13 mouse cellular contexts compared by ENCODE assay signal in genomic region chr8:121424600-121424999, GRCm38 (mm10).
DNase-seq lines count a peak whose midpoint lies in the region; ATAC-seq and TF ChIP-seq lines count a peak whose summit lies in the region.
"Had no signal": no experiment of that assay in that cellular context is flagged by ENCODE, and none has a peak within 500 bp of the region (broad histone marks: within the 10 kb centered on the region; RNA-seq: fewer than 3 reads in every experiment).

No protein-coding gene starts in this region.

- TF ChIP-seq CTCF in heart, adult 2 months (IDR thresholded peaks at IDR 0.05) = peak; percentile 64
- peak; percentile 64 for TF ChIP-seq CTCF in lung, embryonic 14.5 days (IDR thresholded peaks at IDR 0.05; ENCODE audit: low read depth)
- TF ChIP-seq CTCF in E14TG2a.4 (conservative IDR thresholded peaks at IDR 0.05; ENCODE audit: low read length) = peak; percentile 43
- TF ChIP-seq CTCF in olfactory bulb, adult 2 months (IDR thresholded peaks at IDR 0.05; ENCODE audit: insufficient read depth, low read depth, low read length) = peak; percentile 21; the same call in 1 of the 2 replicates

- no peak overlapping the region for H3K4me2 ChIP-seq in lung, embryonic 14.5 days
- H3K4me2 ChIP-seq: heart, embryonic 15.5 days; midbrain, embryonic 11.5 days; stomach, embryonic 15.5 days had no signal

- no peak for DNase-seq in heart, adult 2 months
- no peak for DNase-seq in heart, adult 8-10 months (ENCODE audit: low spot score)
- DNase-seq in lung, embryonic 14.5 days = peak; percentile 50
- DNase-seq in lung, postnatal 25 days (ENCODE audit: low spot score) = no peak
- DNase-seq in frontal cortex, postnatal 14 days (ENCODE audit: low spot score in 2 of 2) = no peak
- DNase-seq in embryo, embryonic 9.5 days (ENCODE audit: extremely low spot score) = no peak
- DNase-seq: kidney, adult 9 months had no signal

- H3K27me3 ChIP-seq in heart, adult 2 months (ENCODE audit: control insufficient read depth, insufficient read depth, low read length) = 0 out of 2 replicates have a peak, but pooled peaks cover 1% of the 10 kb centered on the region
- H3K27me3 ChIP-seq in lung, embryonic 14.5 days (ENCODE audit: insufficient read depth, low read length) = no peaks in the 10 kb centered on the region
- H3K27me3 ChIP-seq in E14TG2a.4 (ENCODE audit: insufficient read depth, low read length) = no peaks in the 10 kb centered on the region
- H3K27me3 ChIP-seq: heart, embryonic 15.5 days; stomach, embryonic 15.5 days had no signal

- no peaks in the 10 kb centered on the region for H3K9me3 ChIP-seq in lung, embryonic 14.5 days (ENCODE audit: low read depth, low read length)
- no peaks in the 10 kb centered on the region for H3K9me3 ChIP-seq in E14TG2a.4 (ENCODE audit: low read length)
- H3K9me3 ChIP-seq: heart, embryonic 15.5 days; stomach, embryonic 15.5 days had no signal

- no peak for ATAC-seq in lung, embryonic 14.5 days (ENCODE audit: insufficient read depth)

- H3K4me1 ChIP-seq in heart, adult 2 months (ENCODE audit: control insufficient read depth, insufficient read depth, low read length) = no peaks in the 10 kb centered on the region; the same call in 1 of the 2 replicates
- H3K4me1 ChIP-seq in lung, embryonic 14.5 days (ENCODE audit: insufficient read depth) = no peaks in the 10 kb centered on the region
- H3K4me1 ChIP-seq in E14TG2a.4 (replicated peaks; ENCODE audit: low read depth, low read length) = 0 out of 2 replicates have a peak, but pooled peaks cover 3% of the 10 kb centered on the region
- H3K4me1 ChIP-seq in olfactory bulb, adult 2 months (ENCODE audit: control insufficient read depth, insufficient read depth, low read length) = no peaks in the 10 kb centered on the region
- H3K4me1 ChIP-seq: stomach, embryonic 15.5 days had no signal

- no peak overlapping the region for H3K9ac ChIP-seq in heart, adult 2 months (ENCODE audit: low read depth, low read length)
- H3K9ac ChIP-seq in lung, embryonic 14.5 days = no peak overlapping the region
- H3K9ac ChIP-seq: heart, embryonic 15.5 days; stomach, embryonic 15.5 days had no signal

- no peaks in the 10 kb centered on the region for H3K36me3 ChIP-seq in heart, adult 2 months (ENCODE audit: control insufficient read depth, insufficient read depth, low read length)
- no peaks in the 10 kb centered on the region for H3K36me3 ChIP-seq in lung, embryonic 14.5 days (ENCODE audit: insufficient read depth)
- H3K36me3 ChIP-seq in E14TG2a.4 (ENCODE audit: insufficient read depth, low read length) = no peaks in the 10 kb centered on the region
- H3K36me3 ChIP-seq: embryonic facial prominence, embryonic 10.5 days; heart, embryonic 15.5 days; stomach, embryonic 15.5 days had no signal

- 74% methylated on average over 14 of the region's 14 CpGs for WGBS in heart, adult 2 months
- WGBS in lung, embryonic 14.5 days = 81% methylated on average over 14 of the region's 14 CpGs
- 89% methylated on average over 14 of the region's 14 CpGs for WGBS in olfactory bulb, adult 2 months

- no peak for TF ChIP-seq POLR2A in heart, adult 2 months (IDR thresholded peaks at IDR 0.05; ENCODE audit: insufficient read depth, low read depth, low read length)
- TF ChIP-seq POLR2A in olfactory bulb, adult 2 months (IDR thresholded peaks at IDR 0.05; ENCODE audit: insufficient read depth, low read depth, low read length) = no peak

- H3K4me3 ChIP-seq in heart, adult 2 months = no peak overlapping the region
- no peak overlapping the region for H3K4me3 ChIP-seq in lung, embryonic 14.5 days (ENCODE audit: low read depth, low read length)
- no peak overlapping the region for H3K4me3 ChIP-seq in E14TG2a.4 (replicated peaks; ENCODE audit: low read length)
- H3K4me3 ChIP-seq in olfactory bulb, adult 2 months (ENCODE audit: insufficient read depth, low read depth, low read length) = no peak overlapping the region
- H3K4me3 ChIP-seq: embryonic facial prominence, embryonic 10.5 days; heart, embryonic 15.5 days; stomach, embryonic 15.5 days had no signal

- no peak overlapping the region; the same call in 1 of the 2 replicates for H3K27ac ChIP-seq in heart, adult 2 months
- H3K27ac ChIP-seq in lung, embryonic 14.5 days (ENCODE audit: low read depth) = no peak overlapping the region
- no peak overlapping the region for H3K27ac ChIP-seq in olfactory bulb, adult 2 months (ENCODE audit: insufficient read depth, low read depth, low read length)
- H3K27ac ChIP-seq: embryonic facial prominence, embryonic 10.5 days; heart, embryonic 15.5 days; stomach, embryonic 15.5 days had no signal

- intact Hi-C loops in heart, adult 2 months (cut with DNase I) = no loop called here

- TF ChIP-seq EP300 in heart, adult 2 months (IDR thresholded peaks at IDR 0.05; ENCODE audit: insufficient read depth, low read depth, low read length) = no peak

- no peaks in the 10 kb centered on the region for H3K79me2 ChIP-seq in heart, adult 2 months (replicated peaks; ENCODE audit: control insufficient read depth, insufficient read depth, low read length)
